Mouse (Mus musculus): ENCODE results near the gene Usp18. TPM values are rescaled to one million over a fixed set of nuclear protein-coding genes. Genes with fewer than 3 reads are reported as not detected.

Gene Usp18
- polyA plus RNA-seq, 1 experiment from 2014 or later, result 1.6 TPM

GRCm38 (mm10) chr6:121220181-121220580 is 25.5 kb upstream of the Usp18 start:
- Histone ChIP-seq H3K27me3 (ENCODE audit: control insufficient read depth, insufficient read depth, low read depth, low read length) (no peaks in the 10 kb centered on the region), H3K9ac (ENCODE audit: low read depth, low read length) (no peak overlapping the region), H3K9me3 (replicated peaks; ENCODE audit: control insufficient read depth, low read length, poor library complexity, severe bottlenecking) (no peaks in the 10 kb centered on the region), H3K27ac (ENCODE audit: low read length) (no peak overlapping the region), H3K4me2 (ENCODE audit: low read length) (no peak overlapping the region), H3K36me3 (ENCODE audit: control insufficient read depth, insufficient read depth, low read length) (no peaks in the 10 kb centered on the region), H3K4me3 (ENCODE audit: low read depth, low read length) (no peak overlapping the region), H3K4me1 (ENCODE audit: control insufficient read depth, insufficient read depth, low read length) (no peaks in the 10 kb centered on the region)
- ATAC-seq, result no peak
- WGBS, result 93% methylated on average over 10 of the region's 10 CpGs

DNA sequence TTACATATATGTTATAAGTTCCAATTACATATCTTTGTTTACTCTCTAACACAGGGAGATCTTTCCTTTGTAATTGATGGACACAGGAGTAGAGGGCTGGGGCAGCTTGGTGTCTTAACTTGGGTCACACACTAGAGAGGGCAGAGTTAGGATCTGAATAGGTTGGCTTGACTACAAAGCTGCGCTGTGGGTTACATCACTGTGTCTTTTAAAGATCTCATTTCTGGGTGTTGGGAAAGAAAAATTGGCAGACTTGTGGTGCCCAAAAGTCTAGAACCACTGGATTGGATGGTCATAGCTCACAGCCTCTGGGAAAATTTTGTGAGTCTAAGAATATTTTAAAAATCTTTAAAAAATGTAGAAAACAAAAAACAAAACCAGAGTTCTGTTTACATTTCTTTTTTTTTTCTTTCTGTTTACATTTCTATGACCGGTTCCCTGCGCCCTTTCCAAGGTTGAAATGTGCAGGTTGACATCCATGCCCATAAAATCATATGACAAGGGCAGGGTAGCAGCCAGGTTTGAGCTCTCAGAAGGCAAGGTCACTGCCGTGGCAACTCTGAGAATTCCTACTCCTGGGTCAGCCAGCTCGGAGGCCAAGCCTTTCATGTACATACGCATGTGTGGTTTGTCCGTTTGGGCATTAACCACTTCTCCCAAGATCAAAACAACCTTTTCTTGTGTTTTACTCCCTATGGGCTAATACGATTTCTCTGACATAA is 23.7 kb upstream of the Usp18 start:
- Histone ChIP-seq H3K4me3 (ENCODE audit: low read depth, low read length) (no peak overlapping the region), H3K36me3 (ENCODE audit: control insufficient read depth, insufficient read depth, low read length) (no peaks in the 10 kb centered on the region), H3K27me3 (ENCODE audit: control insufficient read depth, insufficient read depth, low read depth, low read length) (no peaks in the 10 kb centered on the region), H3K4me1 (ENCODE audit: control insufficient read depth, insufficient read depth, low read length) (no peaks in the 10 kb centered on the region), H3K9ac (ENCODE audit: low read depth, low read length) (no peak overlapping the region), H3K4me2 (ENCODE audit: low read length) (no peak overlapping the region), H3K9me3 (replicated peaks; ENCODE audit: control insufficient read depth, low read length, poor library complexity, severe bottlenecking) (no peaks in the 10 kb centered on the region), H3K27ac (ENCODE audit: low read length) (no peak overlapping the region)
- no peak for ATAC-seq
- 87% methylated on average over 8 of the region's 8 CpGs for WGBS

- WGBS, result 95% methylated on average over 14 of the region's 14 CpGs
- Histone ChIP-seq H3K9me3 (replicated peaks; ENCODE audit: control insufficient read depth, low read length, poor library complexity, severe bottlenecking) (no peaks in the 10 kb centered on the region), H3K27me3 (ENCODE audit: control insufficient read depth, insufficient read depth, low read depth, low read length) (no peaks in the 10 kb centered on the region), H3K4me2 (ENCODE audit: low read length) (no peak overlapping the region), H3K4me3 (ENCODE audit: low read depth, low read length) (no peak overlapping the region), H3K36me3 (ENCODE audit: control insufficient read depth, insufficient read depth, low read length) (no peaks in the 10 kb centered on the region), H3K4me1 (ENCODE audit: control insufficient read depth, insufficient read depth, low read length) (no peaks in the 10 kb centered on the region), H3K27ac (ENCODE audit: low read length) (no peak overlapping the region), H3K9ac (ENCODE audit: low read depth, low read length) (no peak overlapping the region)
- ATAC-seq, result no peak
These were observed 22.7 kb upstream of the Usp18 start for GRCm38 (mm10) chr6:121223001-121223400.

GRCm38 (mm10) chr6:121224067-121224466 is 21.6 kb upstream of the Usp18 start:
- H3K36me3 ChIP-seq (ENCODE audit: control insufficient read depth, insufficient read depth, low read length), result no peaks in the 10 kb centered on the region
- no peaks in the 10 kb centered on the region for H3K4me1 ChIP-seq (ENCODE audit: control insufficient read depth, insufficient read depth, low read length)
- no peak overlapping the region for H3K4me2 ChIP-seq (ENCODE audit: low read length)
- 81% methylated on average over 5 of the region's 5 CpGs for WGBS
- H3K9ac ChIP-seq (ENCODE audit: low read depth, low read length), result no peak overlapping the region
- H3K4me3 ChIP-seq (ENCODE audit: low read depth, low read length), result no peak overlapping the region
- no peaks in the 10 kb centered on the region for H3K27me3 ChIP-seq (ENCODE audit: control insufficient read depth, insufficient read depth, low read depth, low read length)
- H3K27ac ChIP-seq (ENCODE audit: low read length), result no peak overlapping the region
- ATAC-seq, result no peak
- no peaks in the 10 kb centered on the region for H3K9me3 ChIP-seq (replicated peaks; ENCODE audit: control insufficient read depth, low read length, poor library complexity, severe bottlenecking)

- Histone ChIP-seq H3K27ac (ENCODE audit: low read length) (no peak overlapping the region), H3K36me3 (ENCODE audit: control insufficient read depth, insufficient read depth, low read length) (no peaks in the 10 kb centered on the region), H3K4me2 (ENCODE audit: low read length) (no peak overlapping the region), H3K27me3 (ENCODE audit: control insufficient read depth, insufficient read depth, low read depth, low read length) (no peaks in the 10 kb centered on the region), H3K9me3 (replicated peaks; ENCODE audit: control insufficient read depth, low read length, poor library complexity, severe bottlenecking) (no peaks in the 10 kb centered on the region), H3K9ac (ENCODE audit: low read depth, low read length) (no peak overlapping the region), H3K4me1 (ENCODE audit: control insufficient read depth, insufficient read depth, low read length) (no peaks in the 10 kb centered on the region), H3K4me3 (ENCODE audit: low read depth, low read length) (no peak overlapping the region)
- WGBS, result 39% methylated on average over 6 of the region's 6 CpGs
- no peak for ATAC-seq
These were observed 20.7 kb upstream of the Usp18 start for GRCm38 (mm10) chr6:121224993-121225392.

GRCm38 (mm10) chr6:121226043-121226442 is 19.7 kb upstream of the Usp18 start:
- no peak for ATAC-seq
- Histone ChIP-seq H3K4me3 (ENCODE audit: low read depth, low read length) (no peak overlapping the region), H3K27me3 (ENCODE audit: control insufficient read depth, insufficient read depth, low read depth, low read length) (no peaks in the 10 kb centered on the region), H3K9me3 (replicated peaks; ENCODE audit: control insufficient read depth, low read length, poor library complexity, severe bottlenecking) (no peaks in the 10 kb centered on the region), H3K36me3 (ENCODE audit: control insufficient read depth, insufficient read depth, low read length) (no peaks in the 10 kb centered on the region), H3K4me2 (ENCODE audit: low read length) (no peak overlapping the region), H3K27ac (ENCODE audit: low read length) (no peak overlapping the region), H3K4me1 (ENCODE audit: control insufficient read depth, insufficient read depth, low read length) (no peaks in the 10 kb centered on the region), H3K9ac (ENCODE audit: low read depth, low read length) (no peak overlapping the region)
- WGBS, result 73% methylated on average over 4 of the region's 4 CpGs

DNA sequence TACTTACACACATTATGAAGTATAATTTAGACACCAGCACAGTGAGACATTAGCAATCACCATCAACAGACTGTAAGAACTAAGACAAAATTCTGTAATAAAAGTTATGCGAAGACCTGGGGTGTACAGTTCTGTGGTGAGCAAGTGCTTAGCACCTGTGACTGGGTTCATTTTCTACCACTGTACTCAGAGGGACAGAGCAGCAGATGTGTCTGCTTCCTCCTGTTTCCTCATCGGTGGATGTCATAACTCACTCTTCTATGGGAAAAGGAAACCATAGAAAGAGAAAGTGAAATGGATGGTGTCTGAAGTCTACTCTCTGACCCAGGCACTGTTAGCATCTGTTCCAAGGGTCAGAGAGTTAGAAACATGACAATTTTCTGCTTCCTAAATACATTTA is 19.0 kb upstream of the Usp18 start:
- H3K36me3 ChIP-seq (ENCODE audit: control insufficient read depth, insufficient read depth, low read length), result no peaks in the 10 kb centered on the region
- H3K4me1 ChIP-seq (ENCODE audit: control insufficient read depth, insufficient read depth, low read length), result no peaks in the 10 kb centered on the region
- 97% methylated on average over 2 of the region's 2 CpGs for WGBS
- no peak overlapping the region for H3K4me3 ChIP-seq (ENCODE audit: low read depth, low read length)
- H3K4me2 ChIP-seq (ENCODE audit: low read length), result no peak overlapping the region
- no peak for ATAC-seq
- no peak overlapping the region for H3K9ac ChIP-seq (ENCODE audit: low read depth, low read length)
- no peak overlapping the region for H3K27ac ChIP-seq (ENCODE audit: low read length)
- H3K9me3 ChIP-seq (replicated peaks; ENCODE audit: control insufficient read depth, low read length, poor library complexity, severe bottlenecking), result no peaks in the 10 kb centered on the region
- H3K27me3 ChIP-seq (ENCODE audit: control insufficient read depth, insufficient read depth, low read depth, low read length), result no peaks in the 10 kb centered on the region

DNA sequence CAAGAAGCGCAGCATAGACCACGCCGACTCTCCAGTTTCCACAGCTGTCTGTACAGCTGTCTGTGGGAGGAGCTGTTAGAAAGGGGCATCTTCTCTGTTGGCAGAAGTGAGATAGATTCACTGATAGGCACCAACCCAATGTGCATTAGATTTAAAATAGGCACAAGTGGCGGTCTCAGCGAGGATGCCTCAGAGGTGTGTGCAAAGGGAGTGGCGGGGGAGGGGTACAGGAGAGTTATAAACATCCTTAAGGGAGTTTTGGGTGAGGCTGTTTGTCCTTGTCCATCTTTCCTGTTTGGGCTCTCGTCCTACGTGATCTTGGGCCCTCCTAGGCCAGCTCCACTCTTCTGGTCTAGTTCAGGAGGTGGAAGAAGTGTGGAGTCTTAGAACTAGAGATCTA is 17.3 kb upstream of the Usp18 start:
- WGBS, result 77% methylated on average over 8 of the region's 8 CpGs
- H3K4me3 ChIP-seq (ENCODE audit: low read depth, low read length), result no peak overlapping the region
- no peaks in the 10 kb centered on the region for H3K9me3 ChIP-seq (replicated peaks; ENCODE audit: control insufficient read depth, low read length, poor library complexity, severe bottlenecking)
- no peak overlapping the region for H3K4me2 ChIP-seq (ENCODE audit: low read length)
- H3K27me3 ChIP-seq (ENCODE audit: control insufficient read depth, insufficient read depth, low read depth, low read length), result no peaks in the 10 kb centered on the region
- no peak overlapping the region for H3K27ac ChIP-seq (ENCODE audit: low read length)
- H3K36me3 ChIP-seq (ENCODE audit: control insufficient read depth, insufficient read depth, low read length), result no peaks in the 10 kb centered on the region
- H3K4me1 ChIP-seq (ENCODE audit: control insufficient read depth, insufficient read depth, low read length), result no peaks in the 10 kb centered on the region
- no peak overlapping the region for H3K9ac ChIP-seq (ENCODE audit: low read depth, low read length)
- ATAC-seq, result no peak

DNA sequence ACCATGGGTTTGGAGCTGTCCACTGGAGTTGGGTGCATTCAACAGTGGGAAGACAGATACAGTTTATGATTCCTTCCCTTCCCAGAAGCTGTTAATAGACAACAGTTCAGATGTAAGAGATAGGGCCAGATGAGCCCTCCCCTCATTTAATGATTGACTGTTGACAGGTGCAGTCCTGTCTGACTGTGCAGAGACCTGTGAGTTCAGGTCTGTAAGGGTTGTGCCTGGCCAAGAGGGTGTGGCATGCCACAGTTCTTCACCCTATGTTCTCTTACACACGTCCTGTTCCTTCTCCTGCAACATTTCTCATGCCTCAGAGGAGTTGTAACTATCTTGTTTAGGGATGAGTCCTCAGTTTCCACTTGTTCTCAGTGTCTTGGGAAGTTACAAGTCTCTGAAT is 13.1 kb upstream of the Usp18 start:
- Histone ChIP-seq H3K9ac (ENCODE audit: low read depth, low read length) (no peak overlapping the region), H3K4me1 (ENCODE audit: control insufficient read depth, insufficient read depth, low read length) (no peaks in the 10 kb centered on the region), H3K27me3 (ENCODE audit: control insufficient read depth, insufficient read depth, low read depth, low read length) (no peaks in the 10 kb centered on the region), H3K27ac (ENCODE audit: low read length) (no peak overlapping the region), H3K36me3 (ENCODE audit: control insufficient read depth, insufficient read depth, low read length) (no peaks in the 10 kb centered on the region), H3K4me3 (ENCODE audit: low read depth, low read length) (no peak overlapping the region), H3K9me3 (replicated peaks; ENCODE audit: control insufficient read depth, low read length, poor library complexity, severe bottlenecking) (no peaks in the 10 kb centered on the region), H3K4me2 (ENCODE audit: low read length) (no peak overlapping the region)
- WGBS, result 90% methylated on average over 1 of the region's 1 CpGs
- no peak for ATAC-seq

Data from midbrain, embryonic 16.5 days (tissue).